Mouse (Mus musculus): ENCODE results near the gene Rasgrp1. TPM values are rescaled to one million over a fixed set of nuclear protein-coding genes. Genes with fewer than 3 reads are reported as not detected.

The Rasgrp1 gene
- polyA plus RNA-seq, 1 experiment = not detected

DNA sequence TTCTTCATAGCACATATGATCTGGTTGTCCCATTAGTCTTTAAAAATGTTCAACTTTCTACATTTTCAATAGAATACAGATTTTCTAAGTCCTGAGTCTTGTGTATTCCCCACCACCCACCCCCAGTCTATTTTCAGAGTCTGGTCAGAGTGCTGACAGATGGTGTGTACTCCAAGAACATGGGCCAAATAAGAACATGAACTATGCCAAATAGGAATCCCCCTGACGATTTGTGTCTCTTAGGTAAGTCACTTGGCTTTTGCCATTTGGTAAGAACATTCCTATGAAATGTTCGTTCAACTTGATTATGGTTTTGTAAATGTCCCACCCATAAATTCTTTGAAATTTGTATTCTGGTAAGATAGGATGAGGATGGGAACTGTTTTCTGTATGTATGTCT is 33.8 kb downstream of the Rasgrp1 start:
- no peaks in the 10 kb centered on the region for H3K4me1 ChIP-seq (ENCODE audit: control insufficient read depth, insufficient read depth, insufficient read length, low read length)
- H3K27ac ChIP-seq (replicated peaks; ENCODE audit: low read depth, low read length) = no peak overlapping the region
- H3K4me3 ChIP-seq (ENCODE audit: insufficient read depth, low read depth, low read length) = no peak overlapping the region

DNA sequence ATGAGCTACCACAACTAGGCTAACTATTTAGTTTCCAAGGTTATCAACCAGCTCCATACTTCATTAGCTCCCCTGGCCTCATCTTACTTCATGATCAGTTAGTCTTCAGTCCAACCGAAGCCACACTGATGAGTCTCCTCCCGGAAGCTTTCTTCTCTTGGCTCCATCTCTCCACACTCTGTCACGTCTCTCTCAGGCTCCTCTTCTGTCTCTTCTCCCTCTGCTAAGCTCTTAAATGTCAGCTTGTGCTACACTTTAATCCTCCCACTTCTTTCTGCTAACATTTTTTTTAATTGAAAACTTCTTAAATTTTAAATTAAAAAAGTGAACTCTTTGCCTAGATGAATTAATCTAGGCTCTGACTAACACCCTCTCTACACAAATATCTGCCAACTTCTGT is 34.8 kb downstream of the Rasgrp1 start:
- no peak overlapping the region for H3K27ac ChIP-seq (replicated peaks; ENCODE audit: low read depth, low read length)
- no peaks in the 10 kb centered on the region for H3K4me1 ChIP-seq (ENCODE audit: control insufficient read depth, insufficient read depth, insufficient read length, low read length)
- no peak overlapping the region for H3K4me3 ChIP-seq (ENCODE audit: insufficient read depth, low read depth, low read length)

DNA sequence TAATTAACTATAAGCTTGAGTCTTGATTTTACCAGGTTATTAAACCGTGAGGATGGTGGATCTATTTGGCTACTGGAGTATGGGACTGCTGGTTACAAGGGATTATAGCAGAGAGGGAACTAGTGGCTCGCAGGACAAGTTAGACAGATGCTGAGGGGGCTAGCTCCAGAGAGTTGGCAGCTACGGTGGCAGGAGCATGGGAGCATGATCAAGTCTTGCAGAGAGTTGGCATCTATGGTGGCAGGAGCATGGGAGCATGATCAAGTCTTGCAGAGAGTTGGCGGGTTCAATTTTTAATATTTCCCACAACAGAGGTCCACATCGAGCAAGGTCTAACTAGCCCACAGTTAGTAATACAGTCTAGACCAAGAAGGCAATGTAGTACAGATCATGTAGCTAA is 37.9 kb downstream of the Rasgrp1 start:
- Histone ChIP-seq H3K4me3 (ENCODE audit: insufficient read depth, low read depth, low read length) (no peak overlapping the region), H3K4me1 (ENCODE audit: control insufficient read depth, insufficient read depth, insufficient read length, low read length) (no peaks in the 10 kb centered on the region), H3K27ac (replicated peaks; ENCODE audit: low read depth, low read length) (no peak overlapping the region)

DNA sequence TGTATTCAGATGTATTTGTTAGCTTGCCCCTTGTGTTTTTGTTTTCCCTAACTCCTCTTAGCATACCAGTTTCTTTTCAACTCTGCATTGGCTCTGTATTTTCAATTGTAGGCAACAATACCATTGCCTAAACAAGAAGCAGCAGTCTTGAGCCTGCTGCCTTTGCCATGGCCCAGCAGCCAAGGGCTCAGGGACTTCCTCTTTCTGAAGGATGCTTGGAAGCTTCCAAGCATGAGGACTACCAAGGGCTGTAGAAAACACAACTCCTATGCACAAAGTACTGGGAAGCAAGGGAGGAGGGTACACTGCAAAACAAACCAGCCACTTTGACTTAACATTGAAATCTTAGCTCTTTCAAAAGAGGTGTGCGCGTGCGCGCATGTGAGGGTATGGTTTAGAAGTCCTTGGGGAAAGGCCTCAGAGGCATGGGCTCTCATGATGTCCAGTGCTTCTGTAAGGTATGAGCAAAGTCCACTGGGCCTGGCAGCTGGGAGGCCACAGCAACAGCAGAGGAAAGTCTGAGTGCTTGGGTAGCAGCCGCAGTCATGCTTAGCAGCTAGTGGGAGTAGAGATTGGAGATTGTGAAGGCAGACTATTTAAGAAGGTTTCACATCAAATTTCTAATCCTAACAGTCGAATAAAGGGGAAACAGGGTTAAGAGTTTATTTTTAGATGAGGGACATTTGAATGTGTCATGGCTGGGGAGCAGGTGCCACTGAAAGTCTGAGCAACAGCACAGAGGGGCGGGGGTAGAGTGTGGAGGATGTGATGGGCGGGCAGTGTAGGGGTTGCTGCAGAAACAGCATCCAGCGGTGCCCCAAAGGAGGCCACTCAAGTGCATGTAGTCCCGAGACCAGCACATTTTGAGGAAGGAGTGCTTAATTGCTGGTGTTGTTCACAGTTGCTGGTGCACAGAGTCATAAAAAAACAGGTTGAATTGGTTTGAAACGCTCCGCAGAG is 39.1 kb downstream of the Rasgrp1 start:
- Histone ChIP-seq H3K4me3 (ENCODE audit: insufficient read depth, low read depth, low read length) (no peak overlapping the region), H3K27ac (replicated peaks; ENCODE audit: low read depth, low read length) (no peak overlapping the region), H3K4me1 (ENCODE audit: control insufficient read depth, insufficient read depth, insufficient read length, low read length) (no peaks in the 10 kb centered on the region)

DNA sequence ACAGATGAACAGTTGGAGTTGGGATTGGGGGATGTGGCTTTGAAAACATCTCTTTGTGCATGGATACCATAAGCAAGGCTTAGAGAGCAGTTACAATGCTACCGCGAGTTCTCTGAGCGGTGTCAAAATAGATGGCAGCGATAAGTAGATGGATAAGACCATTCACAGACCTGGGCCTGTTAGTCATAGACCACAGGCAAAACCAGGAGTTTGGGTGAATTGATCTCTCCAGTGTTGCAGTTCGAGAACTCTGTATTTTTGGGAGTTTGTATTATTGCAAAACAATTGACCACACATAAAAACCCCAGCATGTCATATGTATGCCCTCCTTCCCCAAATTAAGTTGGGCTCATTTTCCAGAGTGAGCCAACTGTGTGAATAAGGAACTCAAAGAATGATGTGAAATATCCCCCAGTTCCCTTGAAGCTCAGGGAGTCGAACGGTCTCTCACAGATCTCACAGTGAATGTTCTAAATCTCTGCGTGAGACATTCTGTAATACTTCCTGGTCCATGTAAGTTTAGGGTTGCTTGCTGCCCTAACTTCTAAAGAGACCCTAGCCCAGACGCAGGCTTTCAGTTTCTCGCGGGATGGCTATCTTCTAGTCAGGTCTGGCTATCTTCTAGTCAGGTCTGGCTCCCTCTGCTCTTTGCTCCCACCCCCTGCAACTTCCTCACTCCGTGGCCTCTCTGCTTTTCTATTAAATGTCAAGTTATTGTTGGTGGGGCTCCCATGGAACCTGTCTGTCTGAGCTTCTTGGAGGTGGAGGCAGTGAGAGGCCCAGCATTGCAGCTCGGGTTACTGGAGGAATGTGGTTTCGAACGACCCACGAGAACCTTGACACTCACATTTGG is 43.0 kb downstream of the Rasgrp1 start:
- Histone ChIP-seq H3K27ac (replicated peaks; ENCODE audit: low read depth, low read length) (no peak overlapping the region; the same call in 1 of the 2 replicates), H3K4me1 (ENCODE audit: control insufficient read depth, insufficient read depth, insufficient read length, low read length) (no peaks in the 10 kb centered on the region), H3K4me3 (ENCODE audit: insufficient read depth, low read depth, low read length) (no peak overlapping the region)

DNA sequence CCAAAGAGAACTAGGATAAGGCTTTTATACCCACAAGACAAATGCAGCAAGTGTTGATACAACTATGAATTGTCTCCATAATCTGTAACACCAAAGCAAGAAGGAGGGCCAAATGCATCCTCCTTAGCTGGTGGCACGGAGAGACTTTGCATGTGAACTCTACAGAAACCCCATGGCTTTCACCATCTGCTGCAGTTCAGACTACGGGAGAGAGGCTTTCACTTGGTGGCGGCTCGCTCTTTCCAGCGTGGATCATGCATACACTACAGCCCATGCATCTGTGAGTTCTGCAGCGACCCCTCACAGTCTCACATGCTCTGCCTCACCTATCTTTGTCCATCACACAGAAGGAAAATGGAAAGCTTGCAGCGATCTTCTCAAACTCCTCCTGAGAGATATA is 54.5 kb downstream of the Rasgrp1 start:
- no peaks in the 10 kb centered on the region for H3K4me1 ChIP-seq (ENCODE audit: control insufficient read depth, insufficient read depth, insufficient read length, low read length)

DNA sequence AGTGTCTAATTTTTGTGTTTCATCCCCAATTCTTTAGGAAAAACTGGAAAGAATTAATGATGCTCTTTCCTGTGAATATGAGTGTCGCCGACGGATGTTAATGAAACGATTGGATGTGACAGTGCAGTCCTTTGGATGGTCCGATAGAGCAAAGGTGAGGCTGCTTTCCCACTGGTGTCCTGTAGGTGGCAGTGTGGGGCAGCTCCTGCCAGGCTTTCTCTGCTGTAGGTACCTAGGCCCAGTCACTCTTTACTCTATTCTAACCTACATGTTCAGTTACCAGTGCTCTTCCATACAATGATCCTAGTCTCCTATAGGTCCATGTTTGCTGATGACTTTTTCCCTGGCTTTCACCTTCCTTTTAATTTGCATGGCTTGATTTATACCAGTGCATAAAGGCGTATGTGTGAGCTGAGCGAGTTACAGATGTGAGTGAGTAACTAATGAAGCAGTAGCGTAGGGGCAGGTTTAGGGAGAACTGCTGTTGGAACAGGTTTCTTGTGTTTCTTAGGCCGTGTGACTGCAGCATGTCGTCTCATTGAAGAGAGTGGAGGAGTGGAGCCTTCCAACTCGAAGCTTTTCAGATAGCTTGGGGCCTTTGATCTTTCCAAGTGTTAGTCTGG is 78.9 kb downstream of the Rasgrp1 start:
- Histone ChIP-seq H3K4me3 (ENCODE audit: insufficient read depth, low read depth, low read length) (no peak overlapping the region), H3K27ac (replicated peaks; ENCODE audit: low read depth, low read length) (no peak overlapping the region)

More for the DNA sequence above, 54.5 kb downstream of the Rasgrp1 start:
- Histone ChIP-seq H3K27ac (replicated peaks; ENCODE audit: low read depth, low read length) (no peak overlapping the region), H3K4me3 (ENCODE audit: insufficient read depth, low read depth, low read length) (no peak overlapping the region)

DNA sequence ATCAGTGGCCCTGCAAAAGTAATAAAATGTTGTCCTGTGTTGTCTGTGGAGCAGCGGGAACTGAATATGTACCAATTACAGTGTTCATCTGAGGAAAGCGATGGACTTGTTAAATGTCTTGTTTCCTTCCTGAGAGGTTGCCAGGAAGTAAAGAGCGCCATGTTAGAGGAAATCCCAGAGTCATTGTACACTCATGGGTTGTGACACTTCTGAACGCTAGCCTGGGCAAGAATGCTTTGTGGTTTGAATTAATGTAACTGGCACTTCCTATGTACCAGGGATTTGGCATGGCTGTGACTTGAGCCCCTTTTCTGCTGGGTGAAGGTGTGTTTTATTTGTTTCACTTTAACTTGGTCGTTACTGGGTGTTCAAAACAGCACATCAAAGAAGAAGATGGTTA is 80.6 kb downstream of the Rasgrp1 start:
- no peaks in the 10 kb centered on the region for H3K4me1 ChIP-seq (ENCODE audit: control insufficient read depth, insufficient read depth, insufficient read length, low read length)

More for the DNA sequence above, 78.9 kb downstream of the Rasgrp1 start:
- no peaks in the 10 kb centered on the region for H3K4me1 ChIP-seq (ENCODE audit: control insufficient read depth, insufficient read depth, insufficient read length, low read length)

DNA sequence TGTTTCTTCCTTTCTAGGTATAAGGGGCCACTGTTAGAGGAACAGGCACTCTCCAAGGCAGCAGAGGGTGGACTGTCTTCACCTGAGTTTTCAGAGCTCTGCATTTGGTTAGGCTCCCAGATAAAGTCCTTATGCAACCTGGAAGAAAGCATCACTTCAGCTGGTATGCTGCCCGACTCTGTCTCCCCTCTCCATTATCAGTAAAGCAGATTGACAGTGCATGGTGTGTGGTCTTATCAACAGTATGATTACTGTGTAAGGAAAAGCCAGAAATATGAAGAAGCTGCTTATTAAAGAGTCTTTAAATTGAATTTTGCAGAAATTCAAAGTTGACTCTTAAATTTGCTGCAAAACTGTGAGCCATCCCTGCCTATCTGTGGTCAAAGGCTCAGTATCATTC is 85.2 kb downstream of the Rasgrp1 start:
- H3K4me1 ChIP-seq (ENCODE audit: control insufficient read depth, insufficient read depth, insufficient read length, low read length) = no peaks in the 10 kb centered on the region; the same call in 1 of the 2 replicates

More for the DNA sequence above, 80.6 kb downstream of the Rasgrp1 start:
- H3K4me3 ChIP-seq (ENCODE audit: insufficient read depth, low read depth, low read length) = no peak overlapping the region
- H3K27ac ChIP-seq (replicated peaks; ENCODE audit: low read depth, low read length) = no peak overlapping the region

DNA sequence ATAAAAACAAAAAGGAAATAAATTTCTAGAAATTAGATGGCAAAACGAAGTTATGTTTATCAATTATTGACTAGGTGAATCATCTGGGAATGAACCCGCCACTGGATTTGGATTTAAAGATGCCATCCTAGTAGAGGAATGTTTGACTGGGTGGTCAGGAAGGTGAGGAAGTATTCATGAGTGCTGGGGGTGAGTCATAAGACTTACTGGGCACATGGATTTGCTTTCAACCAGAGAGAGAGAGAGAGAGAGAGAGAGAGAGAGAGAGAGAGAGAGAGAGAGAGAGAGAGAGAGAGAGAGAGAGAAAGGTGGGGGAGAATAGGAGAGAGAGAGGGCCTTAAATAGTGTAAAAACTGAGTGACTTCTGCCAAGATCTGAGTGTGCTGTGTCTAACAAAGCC is 87.4 kb downstream of the Rasgrp1 start:
- Histone ChIP-seq H3K4me1 (ENCODE audit: control insufficient read depth, insufficient read depth, insufficient read length, low read length) (peaks cover 1% of the 10 kb centered on the region; the same call in 1 of the 2 replicates), H3K27ac (replicated peaks; ENCODE audit: low read depth, low read length) (no peak overlapping the region), H3K4me3 (ENCODE audit: insufficient read depth, low read depth, low read length) (no peak overlapping the region)

More for the DNA sequence above, 85.2 kb downstream of the Rasgrp1 start:
- Histone ChIP-seq H3K27ac (replicated peaks; ENCODE audit: low read depth, low read length) (no peak overlapping the region), H3K4me3 (ENCODE audit: insufficient read depth, low read depth, low read length) (no peak overlapping the region)

DNA sequence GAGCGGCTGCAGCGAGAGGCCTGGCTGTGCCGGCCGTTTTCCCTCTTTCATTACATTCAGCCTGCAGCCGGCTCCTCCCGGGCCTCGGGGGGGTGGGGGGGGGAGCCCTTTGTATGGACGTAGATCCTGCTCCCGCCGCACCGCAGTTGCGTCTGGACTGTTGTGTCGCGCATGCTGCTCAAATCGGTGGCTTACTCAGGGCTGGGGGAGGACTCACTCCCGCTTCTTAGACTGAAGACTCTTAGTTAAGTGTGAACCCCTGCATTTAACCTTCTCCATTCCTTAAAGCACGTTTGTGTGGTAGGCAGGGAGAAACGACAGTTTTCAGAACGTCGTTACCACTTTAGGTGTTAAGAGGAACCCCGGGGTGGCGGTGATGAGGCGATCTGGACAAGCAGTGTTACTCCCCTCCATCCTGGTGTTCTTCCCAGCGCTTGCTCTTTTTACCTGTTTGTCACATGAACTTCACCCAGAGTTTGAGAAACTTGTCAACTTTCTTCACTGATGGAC is 92.7 kb downstream of the Rasgrp1 start:
- Histone ChIP-seq H3K4me1 (ENCODE audit: control insufficient read depth, insufficient read depth, insufficient read length, low read length) (peaks cover 3% of the 10 kb centered on the region; the same call in 1 of the 2 replicates), H3K4me3 (ENCODE audit: insufficient read depth, low read depth, low read length) (peak overlapping the region; percentile 98), H3K27ac (replicated peaks; ENCODE audit: low read depth, low read length) (no peak overlapping the region)

DNA sequence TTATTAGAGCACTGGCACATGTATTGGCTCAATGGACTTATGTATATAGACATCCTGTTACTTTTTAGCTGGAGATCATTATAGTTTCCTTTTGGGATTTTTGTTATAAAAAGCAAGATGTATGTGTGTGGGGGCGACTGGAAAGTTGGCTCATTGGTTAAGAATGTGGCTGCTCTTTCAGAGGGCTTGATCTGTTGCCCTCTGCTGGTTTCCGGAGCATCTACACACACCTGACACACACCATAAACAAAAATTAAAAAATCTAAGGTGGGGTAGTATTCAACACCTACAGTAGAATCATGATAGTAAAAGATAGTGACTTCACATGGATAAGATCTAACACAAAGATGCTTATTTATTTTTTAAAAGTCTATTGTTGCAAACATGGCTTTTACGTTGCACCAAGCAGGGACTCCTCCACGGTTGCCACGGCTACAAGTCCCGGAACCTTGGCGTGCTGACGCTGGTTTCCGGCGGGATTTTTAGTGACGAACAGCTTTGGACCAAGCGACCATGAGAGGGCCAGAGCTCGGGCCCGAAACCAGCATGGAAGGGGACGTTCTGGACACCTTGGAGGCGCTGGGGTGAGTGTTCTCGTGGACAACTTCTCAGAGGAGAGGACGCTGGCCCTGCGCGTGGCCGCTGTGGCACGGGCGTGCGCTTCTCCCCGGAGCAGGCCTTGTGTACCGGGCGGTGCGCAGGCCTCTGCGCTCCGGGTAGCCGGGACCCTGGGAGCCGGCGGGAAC is 93.4 kb downstream of the Rasgrp1 start, which contains the start of gene Fam98b:
Fam98b (plus strand) TSS at position 485 of the 746 bp plus-strand sequence.
- Histone ChIP-seq H3K4me3 (ENCODE audit: insufficient read depth, low read depth, low read length) (peak within 1 kb of the TSS; percentile 98), H3K27ac (replicated peaks; ENCODE audit: low read depth, low read length) (peak within 1 kb of the TSS; percentile 90), H3K4me1 (ENCODE audit: control insufficient read depth, insufficient read depth, insufficient read length, low read length) (peaks cover 3% of the 10 kb centered on the region; the same call in 1 of the 2 replicates)

DNA sequence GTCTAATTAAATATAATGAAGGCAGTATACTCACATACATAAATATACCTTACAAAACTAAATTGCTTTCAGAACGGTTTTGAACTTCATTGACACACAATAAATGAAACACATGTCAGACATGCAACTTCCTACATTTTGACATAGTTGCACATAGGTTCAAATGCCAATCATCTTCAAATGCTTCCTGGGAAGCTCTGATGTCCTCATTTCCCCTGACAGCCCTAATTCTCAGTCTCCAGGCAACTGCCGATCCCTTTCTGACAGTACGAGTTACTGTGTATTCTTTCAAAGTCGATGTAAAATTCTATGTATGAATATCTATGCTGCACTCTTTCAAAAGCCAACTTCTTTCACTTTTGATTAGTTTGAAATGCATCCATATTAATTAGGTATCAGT is 100.8 kb downstream of the Rasgrp1 start:
- Histone ChIP-seq H3K27ac (replicated peaks; ENCODE audit: low read depth, low read length) (no peak overlapping the region), H3K4me1 (ENCODE audit: control insufficient read depth, insufficient read depth, insufficient read length, low read length) (no peaks in the 10 kb centered on the region)

DNA sequence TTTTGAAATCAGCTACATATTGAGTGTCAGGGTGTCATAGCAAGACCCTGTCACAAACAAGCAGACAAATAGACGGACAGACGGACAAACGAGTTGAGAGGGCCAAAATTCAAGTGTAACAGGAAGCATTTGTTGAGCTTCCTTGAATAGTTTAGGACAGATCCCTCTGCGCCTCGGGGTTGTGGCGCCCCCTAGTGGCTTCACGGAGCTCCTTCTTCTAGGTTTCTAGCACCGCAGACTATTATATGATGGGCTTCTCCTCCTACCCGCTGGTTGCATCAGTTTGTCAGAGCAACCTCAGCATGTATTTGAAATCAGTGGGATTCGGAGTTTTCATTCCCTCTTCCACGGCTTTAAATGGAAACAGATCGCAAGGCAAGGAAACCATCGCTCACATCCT is 111.5 kb downstream of the Rasgrp1 start:
- H3K27ac ChIP-seq (replicated peaks; ENCODE audit: low read depth, low read length) = no peak overlapping the region
- no peaks in the 10 kb centered on the region for H3K4me1 ChIP-seq (ENCODE audit: control insufficient read depth, insufficient read depth, insufficient read length, low read length)
- H3K4me3 ChIP-seq (ENCODE audit: insufficient read depth, low read depth, low read length) = no peak overlapping the region

More for the DNA sequence above, 100.8 kb downstream of the Rasgrp1 start:
- H3K4me3 ChIP-seq (ENCODE audit: insufficient read depth, low read depth, low read length) = no peak overlapping the region
